Mouse (Mus musculus) heart, adult 2 months (tissue): ENCODE data around the gene Col1a2. TPM values are rescaled to one million over a fixed set of nuclear protein-coding genes. Genes with fewer than 3 reads are reported as not detected.

Experiments used
- DNase-seq, 2 experiments: peaks; one replicate each; pipeline ENCODE4 v3.0.0; 2021
- H3K27ac ChIP-seq: fragments of 200-600 bp; 2 replicates; pipeline ENCODE4 v1.8.1; 2022
- H3K27me3 ChIP-seq: fragments of 200-500 bp; 2 replicates; pipeline ENCODE4 v1.6.1; 2012; ENCODE audit warnings: mild to moderate bottlenecking, low read length, inconsistent platforms, mixed read lengths; ENCODE audit not compliant: control insufficient read depth, insufficient read depth
- H3K36me3 ChIP-seq: fragments of 200-500 bp; 2 replicates; pipeline ENCODE4 v1.6.1; 2012; ENCODE audit warnings: low read length, inconsistent platforms; ENCODE audit not compliant: control insufficient read depth, insufficient read depth
- H3K4me1 ChIP-seq: fragments of 200-500 bp; 2 replicates; pipeline ENCODE4 v1.6.1; 2011; ENCODE audit warnings: low read length; ENCODE audit not compliant: control insufficient read depth, insufficient read depth
- H3K4me3 ChIP-seq: fragments of 200-600 bp; 2 replicates; pipeline ENCODE4 v1.8.1; 2022
- H3K79me2 ChIP-seq: fragments of 200-500 bp; replicated peaks from 2 replicates; pipeline ENCODE4 v1.6.1; 2012; ENCODE audit warnings: mild to moderate bottlenecking, inconsistent platforms, low read length, moderate library complexity, mixed read lengths; ENCODE audit not compliant: control insufficient read depth, insufficient read depth
- H3K9ac ChIP-seq: fragments of 200-500 bp; 2 replicates; pipeline ENCODE4 v1.6.1; 2012; ENCODE audit warnings: low read depth, mild to moderate bottlenecking, control low read depth, inconsistent platforms, low read length, mixed read lengths
- CTCF ChIP-seq: fragments of 200-600 bp; IDR thresholded peaks from 2 replicates; pipeline ENCODE4 v1.8.1; 2022; ENCODE audit warnings: antibody characterized with exemption, mild to moderate bottlenecking, moderate library complexity
- EP300 ChIP-seq: fragments of 200-500 bp; IDR thresholded peaks from 2 replicates; pipeline ENCODE4 v1.6.1; 2011; ENCODE audit warnings: low read depth, low read length, control low read depth; ENCODE audit not compliant: insufficient read depth
- POLR2A ChIP-seq: fragments of 200-500 bp; IDR thresholded peaks from 2 replicates; pipeline ENCODE4 v1.6.1; 2011; ENCODE audit warnings: mild to moderate bottlenecking, low read depth, low read length, control low read depth; ENCODE audit not compliant: insufficient read depth
- WGBS: fragments of 180-500 bp; shearing (Covaris S2); methylation state at CpG from one replicate; pipeline ENCODE4 v1.1.7; 2018; 5-methylcytosine and 5-hydroxymethylcytosine counted together
- intact Hi-C: fragments of 180-260 bp; cut with DNase I; formaldehyde crosslinking; loops from one replicate; pipeline ENCODE4 v1.15.1; 2025
- polyA plus RNA-seq: library from polyadenylated mRNA; depleted of rRNA; stranded (reverse); fragments of >200 nt; gene quantifications from 2 replicates; pipeline ENCODE4 v1.2.3, GENCODE M21; 2012; rRNA removed
- total RNA-seq, 2 experiments: library from RNA; stranded (reverse); gene quantifications; 2 replicates each; pipeline ENCODE4 v1.2.3; 2021

The Col1a2 gene
- total and polyA plus RNA-seq, 3 experiments: 60.1 to 99.8 (median 88.9) TPM

GRCm38 (mm10) chr6:4583485-4583884, 78.9 kb downstream of the Col1a2 start:
- no peak for DNase-seq
- Histone ChIP-seq H3K27ac (no peak overlapping the region), H3K79me2 (no peaks in the 10 kb centered on the region), H3K36me3 (no peaks in the 10 kb centered on the region), H3K27me3 (peaks cover 2% of the 10 kb centered on the region; the same call in 1 of the 2 replicates), H3K4me1 (no peaks in the 10 kb centered on the region), H3K9ac (no peak overlapping the region), H3K4me3 (no peak overlapping the region)
- no peak for TF ChIP-seq POLR2A
- TF ChIP-seq EP300: no peak
- no peak for TF ChIP-seq CTCF
- 72% methylated on average over 6 of the region's 6 CpGs for WGBS
- intact Hi-C loops: no loop called here

- no peak for TF ChIP-seq POLR2A
- no peak for TF ChIP-seq CTCF
- no peak for TF ChIP-seq EP300
Measured at GRCm38 (mm10) chr6:4587946-4588345, 83.3 kb downstream of the Col1a2 start.

GRCm38 (mm10) chr6:4588722-4589121, 84.1 kb downstream of the Col1a2 start:
- Histone ChIP-seq H3K9ac (no peak overlapping the region), H3K36me3 (no peaks in the 10 kb centered on the region), H3K79me2 (no peaks in the 10 kb centered on the region), H3K4me3 (no peak overlapping the region), H3K27ac (no peak overlapping the region), H3K4me1 (no peaks in the 10 kb centered on the region), H3K27me3 (no peaks in the 10 kb centered on the region)
- intact Hi-C loops: no loop called here
- DNase-seq: no peak
- TF ChIP-seq EP300 (no peak), CTCF (no peak), POLR2A (no peak)
- 90% methylated on average over 3 of the region's 3 CpGs for WGBS

More at GRCm38 (mm10) chr6:4587946-4588345, 83.3 kb downstream of the Col1a2 start:
- no peaks in the 10 kb centered on the region for H3K4me1 ChIP-seq
- WGBS: 70% methylated on average over 4 of the region's 4 CpGs
- DNase-seq: no peak
- intact Hi-C loops: no loop called here
- H3K27ac ChIP-seq: no peak overlapping the region
- no peaks in the 10 kb centered on the region for H3K27me3 ChIP-seq
- H3K79me2 ChIP-seq: no peaks in the 10 kb centered on the region
- H3K9ac ChIP-seq: no peak overlapping the region
- no peak overlapping the region for H3K4me3 ChIP-seq
- H3K36me3 ChIP-seq: no peaks in the 10 kb centered on the region

- WGBS: 70% methylated on average over 8 of the region's 8 CpGs
- no peaks in the 10 kb centered on the region for H3K27me3 ChIP-seq
- no peaks in the 10 kb centered on the region for H3K4me1 ChIP-seq
- no peak overlapping the region for H3K9ac ChIP-seq
- no peak for DNase-seq
- H3K27ac ChIP-seq: no peak overlapping the region
- no peak overlapping the region for H3K4me3 ChIP-seq
- H3K36me3 ChIP-seq: no peaks in the 10 kb centered on the region
- intact Hi-C loops: no loop called here
- H3K79me2 ChIP-seq: no peaks in the 10 kb centered on the region
- TF ChIP-seq EP300: no peak
- TF ChIP-seq CTCF: no peak
- TF ChIP-seq POLR2A: no peak
Measured at GRCm38 (mm10) chr6:4590089-4590488, 85.5 kb downstream of the Col1a2 start.

Other genes with a start within 250 kb of the Col1a2 start
- gene Casd1, start 96.0 kb downstream of the Col1a2 start, total RNA-seq: 10 to 100 TPM; 26.1 to 26.4 TPM
- gene Casd1, start 96.0 kb downstream of the Col1a2 start, polyA plus RNA-seq: 12.3 and 25.2 TPM in 2 replicates
- gene Sgce, start 242.4 kb downstream of the Col1a2 start, total RNA-seq: 10 to 100 TPM; 19.4 to 19.5 TPM
- gene Sgce, start 242.4 kb downstream of the Col1a2 start, polyA plus RNA-seq: 12.5 and 19.7 TPM in 2 replicates
- 1 to 10 TPM; 1.0 to 1.1 TPM for gene Peg10, start 242.5 kb downstream of the Col1a2 start, total RNA-seq
- 0.55 and 0.85 TPM in 2 replicates for gene Peg10, start 242.5 kb downstream of the Col1a2 start, polyA plus RNA-seq